Mouse (Mus musculus) heart, postnatal 0 days (tissue): ENCODE results near the gene Cxcl10.

Experiments
- CTCF ChIP-seq: IDR thresholded peaks from 2 replicates; pipeline ENCODE4 v1.5.1; 2016; ENCODE audit warnings: antibody characterized with exemption, control low read depth, low read depth
- EP300 ChIP-seq: IDR thresholded peaks from 2 replicates; pipeline ENCODE4 v1.6.1; 2016; ENCODE audit warnings: antibody characterized with exemption, low read depth

DNA sequence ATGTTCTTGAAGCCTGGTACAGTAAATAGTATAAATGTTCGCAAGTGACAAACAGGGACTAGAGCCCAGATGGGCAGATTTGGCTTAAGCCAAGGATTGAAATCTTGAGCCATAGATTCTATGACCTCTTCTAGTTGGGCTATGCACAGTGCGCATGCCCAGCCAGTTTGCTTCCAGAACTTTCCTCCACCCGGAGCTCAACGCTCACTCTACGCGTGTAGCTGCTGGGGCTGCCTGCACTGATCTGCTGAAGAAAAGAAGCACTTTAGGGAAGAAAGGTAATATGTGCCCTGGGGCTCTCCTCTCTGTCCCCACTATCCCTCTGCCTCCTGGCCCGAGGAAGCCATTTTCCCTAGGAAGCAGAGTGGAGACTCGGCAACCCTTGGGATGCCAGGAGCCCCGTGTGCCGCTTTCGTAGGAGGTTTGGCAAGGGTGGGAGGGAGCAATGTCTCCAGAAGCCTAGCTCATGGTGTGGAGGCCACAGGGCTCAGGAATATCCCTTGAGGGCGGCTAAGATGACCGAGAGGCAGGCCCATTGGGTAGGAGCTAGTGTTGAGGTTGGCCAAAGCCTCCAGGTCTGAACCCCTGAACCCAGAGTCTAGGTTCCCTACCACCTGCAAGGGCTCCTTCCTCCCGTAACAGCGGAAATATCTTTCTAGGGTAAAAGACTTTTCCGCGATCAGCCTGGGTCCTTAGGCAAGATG lies 16.9 kb downstream of the Cxcl10 start, which contains the start of gene Art3:
- TF ChIP-seq CTCF (no peak), EP300 (no peak)
